Mouse (Mus musculus) heart, postnatal 0 days (tissue): ENCODE measurements at regions not wholly inside any gene's neighbourhood (a gene's known extent, or its start where the extent isn't known, plus 50 kb on each side); places are given as distances from the start of the nearest gene placed in this dataset.

Experiments
- CTCF ChIP-seq: IDR thresholded peaks from 2 replicates; pipeline ENCODE4 v1.5.1; 2016; ENCODE audit warnings: antibody characterized with exemption, control low read depth, low read depth
- EP300 ChIP-seq: IDR thresholded peaks from 2 replicates; pipeline ENCODE4 v1.6.1; 2016; ENCODE audit warnings: antibody characterized with exemption, low read depth

- TF ChIP-seq CTCF (no peak), EP300 (no peak)
These were observed 215.6 kb downstream of the Pik3r1 start for GRCm38 (mm10) chr13:101552451-101552850.
